Mouse (Mus musculus): Measurements from ENCODE around the gene Gm45521.
"Not testable (repeated sequence)": the region's sequence is repeated elsewhere in the genome, so short reads cannot be mapped to it uniquely, and the experiment has no call there.

Gm45521 gene

GRCm38 (mm10) chr14:8000831-8001685 lies 44.0 kb downstream of the Gm45521 start:
- no peak for DNase-seq

DNA sequence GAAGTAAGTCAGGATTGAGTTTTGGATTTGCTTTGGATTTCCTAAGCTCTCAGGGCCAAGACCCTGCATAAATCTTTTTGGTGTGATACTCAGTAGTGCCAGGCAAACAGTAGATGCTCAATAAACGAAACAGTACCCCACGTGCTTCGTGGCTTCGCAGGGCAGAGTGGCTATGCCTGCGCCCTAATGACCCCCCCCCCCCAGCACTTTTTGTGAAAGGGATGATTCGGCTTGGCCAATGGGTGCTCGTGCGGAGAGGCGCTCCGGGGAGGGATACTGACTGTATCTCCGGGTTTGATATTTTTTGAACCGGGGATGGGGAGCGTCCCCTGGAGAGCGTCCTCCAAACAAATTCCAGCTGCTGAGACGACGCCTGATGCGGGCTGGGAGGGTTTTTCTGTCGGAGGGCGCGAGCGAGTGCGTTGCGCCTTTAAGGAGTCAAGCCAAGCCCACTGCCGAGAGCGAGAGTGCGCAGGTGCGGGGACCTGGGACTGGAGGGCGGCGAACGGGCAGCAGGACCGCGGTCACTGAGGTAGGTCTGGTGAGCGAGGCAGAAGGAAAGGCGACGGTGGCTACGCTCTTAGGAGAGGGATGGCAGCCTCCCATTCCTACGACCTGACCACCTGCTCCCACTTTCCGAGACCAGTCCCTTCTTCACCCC lies 45.5 kb downstream of the Gm45521 start, which contains the start of gene Abhd6:
Abhd6 (plus strand) TSS at position 471 of the 661 bp plus-strand sequence.
- peak; percentile 87 for DNase-seq

- peak; percentile 50 for DNase-seq
Measured at GRCm38 (mm10) chr14:8003093-8003670, 46.1 kb downstream of the Gm45521 start.

DNA sequence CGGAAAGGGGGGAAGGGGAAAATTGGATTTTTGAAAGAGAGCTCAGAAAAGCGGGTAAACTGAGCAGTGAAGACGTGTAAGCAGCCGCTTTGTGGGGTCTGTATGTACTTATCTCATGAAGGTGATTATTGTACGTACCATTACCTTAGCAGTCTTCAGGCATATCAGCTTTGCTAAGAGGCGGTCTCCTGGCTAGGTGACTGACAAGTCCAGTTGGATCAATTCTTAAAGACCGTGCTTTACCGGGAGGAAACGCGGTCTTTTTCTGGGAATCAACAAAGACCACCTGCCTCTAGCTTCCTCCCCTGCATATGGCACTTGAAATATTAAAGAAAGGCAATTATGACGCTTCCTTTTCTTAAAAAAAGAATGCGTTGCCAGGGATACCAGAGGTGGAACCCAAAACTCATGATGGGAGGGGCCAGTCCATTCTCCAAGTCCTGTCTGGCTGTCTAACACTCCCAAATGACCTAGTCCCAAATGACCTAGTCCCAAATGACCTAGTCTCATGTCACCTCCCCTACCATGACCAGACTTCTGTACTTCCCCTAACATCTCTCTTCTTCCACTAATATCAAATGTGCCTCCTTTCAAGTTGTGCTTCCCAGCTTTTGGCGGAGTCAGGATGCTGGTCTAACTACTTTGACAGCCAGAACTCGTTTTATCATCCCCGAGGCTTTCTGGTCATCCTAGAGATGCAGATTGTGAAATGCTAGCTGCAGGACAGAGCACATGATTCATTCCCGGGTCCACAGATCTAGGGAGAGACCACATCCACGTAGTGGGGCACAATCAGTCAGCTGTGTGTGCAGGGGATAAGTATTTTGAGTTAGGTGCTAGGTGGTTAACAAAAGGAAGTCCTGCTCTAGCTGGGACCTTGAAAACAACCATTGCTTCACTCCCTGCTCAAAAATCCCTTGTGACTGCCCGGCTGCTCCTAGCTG lies 46.9 kb downstream of the Gm45521 start:
- DNase-seq = no peak

DNA sequence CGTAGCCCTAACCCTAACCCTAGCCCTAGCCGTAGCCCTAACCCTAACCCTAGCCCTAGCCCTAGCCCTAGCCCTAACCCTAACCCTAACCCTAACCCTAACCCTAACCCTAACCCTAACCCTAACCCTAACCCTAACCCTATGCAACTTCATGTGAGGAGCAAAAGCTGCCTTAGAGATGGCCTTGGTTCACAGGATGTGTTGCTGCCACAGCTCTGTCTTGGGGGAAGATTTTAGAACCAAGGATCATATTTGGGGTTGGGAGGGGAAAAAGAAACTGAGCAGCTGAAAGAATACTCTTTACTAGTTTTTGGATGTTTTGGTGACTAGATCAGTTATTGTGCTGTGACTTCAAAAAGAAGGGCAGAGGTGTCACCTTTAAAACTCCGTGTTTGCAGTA lies 49.0 kb downstream of the Gm45521 start:
- DNase-seq = not testable (repeated sequence)

GRCm38 (mm10) chr14:8007084-8007483 lies 50.0 kb downstream of the Gm45521 start:
- no peak for DNase-seq

GRCm38 (mm10) chr14:8007486-8007885 lies 50.4 kb downstream of the Gm45521 start:
- DNase-seq = no peak

- DNase-seq = no peak
Measured at GRCm38 (mm10) chr14:8007923-8008322, 50.8 kb downstream of the Gm45521 start.
